Mouse (Mus musculus) heart, embryonic 10.5 days (tissue): ENCODE measurements at regions not wholly inside any gene's neighbourhood (a gene's known extent, or its start where the extent isn't known, plus 50 kb on each side); places are given as distances from the start of the nearest gene placed in this dataset.

Experiments
- DNase-seq: peaks from one replicate; pipeline ENCODE4 v3.0.0-alpha.2; 2017; ENCODE audit warnings: low spot score
- H3K27ac ChIP-seq: fragments of 300-500 bp; sonication (generic); 2 replicates; pipeline ENCODE4 v1.5.1; 2016; ENCODE audit warnings: mild to moderate bottlenecking
- H3K27me3 ChIP-seq: fragments of 300-500 bp; sonication (generic); 2 replicates; pipeline ENCODE4 v1.6.1; 2016; ENCODE audit warnings: mild to moderate bottlenecking; ENCODE audit not compliant: poor library complexity, insufficient read depth, severe bottlenecking
- H3K36me3 ChIP-seq: fragments of 300-500 bp; sonication (generic); 2 replicates; pipeline ENCODE4 v1.6.1; 2016; ENCODE audit warnings: mild to moderate bottlenecking, moderate library complexity
- H3K4me1 ChIP-seq: fragments of 300-500 bp; sonication (generic); 2 replicates; pipeline ENCODE4 v1.6.1; 2016; ENCODE audit warnings: mild to moderate bottlenecking
- H3K4me3 ChIP-seq: fragments of 300-500 bp; sonication (generic); 2 replicates; pipeline ENCODE4 v1.5.1; 2016; ENCODE audit warnings: mild to moderate bottlenecking, moderate library complexity
- H3K9me3 ChIP-seq: fragments of 300-500 bp; sonication (generic); 2 replicates; pipeline ENCODE4 v1.6.1; 2016; ENCODE audit warnings: mild to moderate bottlenecking, moderate library complexity
- WGBS: fragments of 180-500 bp; shearing (Covaris S2); methylation state at CpG from one replicate; pipeline ENCODE4 v1.1.7; 2016; 5-methylcytosine and 5-hydroxymethylcytosine counted together

- H3K4me1 ChIP-seq: no peaks in the 10 kb centered on the region
- DNase-seq: no peak
- H3K4me3 ChIP-seq: no peak overlapping the region
- H3K27me3 ChIP-seq: no peaks in the 10 kb centered on the region
- H3K27ac ChIP-seq: no peak overlapping the region
- 69% methylated on average over 1 of the region's 1 CpGs for WGBS
- H3K9me3 ChIP-seq: no peaks in the 10 kb centered on the region
- H3K36me3 ChIP-seq: no peaks in the 10 kb centered on the region
Measured at GRCm38 (mm10) chr2:171388936-171389335, 654.3 kb downstream of the Cbln4 start.

- H3K27me3 ChIP-seq: no peaks in the 10 kb centered on the region
- H3K36me3 ChIP-seq: no peaks in the 10 kb centered on the region
- DNase-seq: no peak
- H3K27ac ChIP-seq: no peak overlapping the region
- H3K4me1 ChIP-seq: peaks cover 17% of the 10 kb centered on the region; the same call in 1 of the 2 replicates
- H3K4me3 ChIP-seq: no peak overlapping the region
- 74% methylated on average over 1 of the region's 1 CpGs for WGBS
- no peaks in the 10 kb centered on the region for H3K9me3 ChIP-seq
Measured at GRCm38 (mm10) chr2:171373457-171373856, 641.9 kb downstream of the Dok5 start.

- no peaks in the 10 kb centered on the region for H3K9me3 ChIP-seq
- peaks cover 17% of the 10 kb centered on the region; the same call in 1 of the 2 replicates for H3K4me1 ChIP-seq
- H3K4me3 ChIP-seq: no peak overlapping the region
- H3K27ac ChIP-seq: no peak overlapping the region
- no peak for DNase-seq
- WGBS: 57% methylated on average over 7 of the region's 7 CpGs
- H3K36me3 ChIP-seq: no peaks in the 10 kb centered on the region
- no peaks in the 10 kb centered on the region for H3K27me3 ChIP-seq
Measured at GRCm38 (mm10) chr2:171373016-171373415, 641.4 kb downstream of the Dok5 start.

- H3K27ac ChIP-seq: no peak overlapping the region
Measured at GRCm38 (mm10) chr2:171371751-171372150, 640.1 kb downstream of the Dok5 start.

GRCm38 (mm10) chr2:171365553-171365952 lies 633.9 kb downstream of the Dok5 start:
- DNase-seq: no peak

More at GRCm38 (mm10) chr2:171371751-171372150, 640.1 kb downstream of the Dok5 start:
- 16% methylated on average over 5 of the region's 5 CpGs for WGBS
- Histone ChIP-seq H3K27me3 (no peaks in the 10 kb centered on the region), H3K4me3 (no peak overlapping the region), H3K9me3 (no peaks in the 10 kb centered on the region), H3K36me3 (no peaks in the 10 kb centered on the region), H3K4me1 (peaks cover 17% of the 10 kb centered on the region; the same call in 1 of the 2 replicates)
- DNase-seq: no peak

GRCm38 (mm10) chr2:171364621-171365020 lies 633.0 kb downstream of the Dok5 start:
- WGBS: 84% methylated on average over 3 of the region's 3 CpGs
- H3K4me1 ChIP-seq: no peaks in the 10 kb centered on the region
- no peak for DNase-seq
- H3K27me3 ChIP-seq: no peaks in the 10 kb centered on the region
- H3K9me3 ChIP-seq: peaks cover 2% of the 10 kb centered on the region; the same call in 1 of the 2 replicates
- H3K36me3 ChIP-seq: no peaks in the 10 kb centered on the region
- H3K27ac ChIP-seq: no peak overlapping the region
- no peak overlapping the region for H3K4me3 ChIP-seq

More at GRCm38 (mm10) chr2:171365553-171365952, 633.9 kb downstream of the Dok5 start:
- no peaks in the 10 kb centered on the region for H3K4me1 ChIP-seq
- WGBS: 64% methylated on average over 8 of the region's 8 CpGs
- H3K9me3 ChIP-seq: peaks cover 2% of the 10 kb centered on the region; the same call in 1 of the 2 replicates
- H3K4me3 ChIP-seq: no peak overlapping the region
- no peak overlapping the region for H3K27ac ChIP-seq
- no peaks in the 10 kb centered on the region for H3K36me3 ChIP-seq
- H3K27me3 ChIP-seq: no peaks in the 10 kb centered on the region

GRCm38 (mm10) chr2:171363381-171363780 lies 631.8 kb downstream of the Dok5 start:
- Histone ChIP-seq H3K4me1 (no peaks in the 10 kb centered on the region), H3K4me3 (no peak overlapping the region), H3K9me3 (peaks cover 2% of the 10 kb centered on the region; the same call in 1 of the 2 replicates), H3K27me3 (no peaks in the 10 kb centered on the region), H3K36me3 (no peaks in the 10 kb centered on the region), H3K27ac (no peak overlapping the region)
- DNase-seq: no peak
- 77% methylated on average over 3 of the region's 3 CpGs for WGBS

GRCm38 (mm10) chr2:171358071-171358760 lies 626.6 kb downstream of the Dok5 start:
- H3K4me3 ChIP-seq: no peak overlapping the region
- no peaks in the 10 kb centered on the region for H3K9me3 ChIP-seq
- H3K27me3 ChIP-seq: no peaks in the 10 kb centered on the region
- 73% methylated on average over 8 of the region's 8 CpGs for WGBS
- DNase-seq: no peak
- H3K36me3 ChIP-seq: no peaks in the 10 kb centered on the region
- no peaks in the 10 kb centered on the region for H3K4me1 ChIP-seq
- no peak overlapping the region for H3K27ac ChIP-seq

- no peak for DNase-seq
- Histone ChIP-seq H3K4me3 (no peak overlapping the region), H3K4me1 (peaks cover 4% of the 10 kb centered on the region; the same call in 1 of the 2 replicates), H3K27me3 (no peaks in the 10 kb centered on the region), H3K27ac (no peak overlapping the region), H3K36me3 (no peaks in the 10 kb centered on the region), H3K9me3 (no peaks in the 10 kb centered on the region)
- WGBS: 84% methylated on average over 2 of the region's 2 CpGs
Measured at GRCm38 (mm10) chr2:171348156-171348555, 616.5 kb downstream of the Dok5 start.

- no peaks in the 10 kb centered on the region for H3K36me3 ChIP-seq
- no peak overlapping the region for H3K4me3 ChIP-seq
- WGBS: 73% methylated on average over 14 of the region's 14 CpGs
- no peaks in the 10 kb centered on the region for H3K9me3 ChIP-seq
- H3K4me1 ChIP-seq: peaks cover 9% of the 10 kb centered on the region; the same call in 1 of the 2 replicates
- H3K27me3 ChIP-seq: no peaks in the 10 kb centered on the region
- no peak for DNase-seq
- H3K27ac ChIP-seq: no peak overlapping the region
Measured at GRCm38 (mm10) chr2:171333816-171334757, 602.5 kb downstream of the Dok5 start.

GRCm38 (mm10) chr2:171332826-171333225 lies 601.2 kb downstream of the Dok5 start:
- no peaks in the 10 kb centered on the region for H3K9me3 ChIP-seq
- H3K36me3 ChIP-seq: no peaks in the 10 kb centered on the region
- peaks cover 9% of the 10 kb centered on the region; the same call in 1 of the 2 replicates for H3K4me1 ChIP-seq
- H3K27ac ChIP-seq: no peak overlapping the region
- WGBS: 85% methylated on average over 8 of the region's 8 CpGs
- DNase-seq: no peak
- H3K4me3 ChIP-seq: no peak overlapping the region
- no peaks in the 10 kb centered on the region for H3K27me3 ChIP-seq

GRCm38 (mm10) chr2:171331529-171331928 lies 599.9 kb downstream of the Dok5 start:
- whole genome bisulfite sequencing: 87% methylated on average over 3 of the region's 3 CpGs
- no peak for DNase-seq

GRCm38 (mm10) chr2:171326909-171327308 lies 595.3 kb downstream of the Dok5 start:
- Histone ChIP-seq H3K4me3 (no peak overlapping the region), H3K27me3 (no peaks in the 10 kb centered on the region), H3K4me1 (no peaks in the 10 kb centered on the region), H3K9me3 (no peaks in the 10 kb centered on the region), H3K27ac (no peak overlapping the region), H3K36me3 (no peaks in the 10 kb centered on the region)
- no peak for DNase-seq
- WGBS: 69% methylated on average over 3 of the region's 3 CpGs

More at GRCm38 (mm10) chr2:171331529-171331928, 599.9 kb downstream of the Dok5 start:
- Histone ChIP-seq H3K27me3 (no peaks in the 10 kb centered on the region), H3K4me3 (no peak overlapping the region), H3K36me3 (no peaks in the 10 kb centered on the region), H3K4me1 (peaks cover 9% of the 10 kb centered on the region; the same call in 1 of the 2 replicates), H3K27ac (no peak overlapping the region), H3K9me3 (no peaks in the 10 kb centered on the region)
